Mouse (Mus musculus): ENCODE measurements at regions not wholly inside any gene's neighbourhood (a gene's known extent, or its start where the extent isn't known, plus 50 kb on each side); places are given as distances from the start of the nearest gene placed in this dataset.

- 30% methylated on average over 7 of the region's 7 CpGs for WGBS
- H3K36me3 ChIP-seq (replicated peaks): no peaks in the 10 kb centered on the region
- H3K4me3 ChIP-seq: no peak overlapping the region
- H3K27me3 ChIP-seq (replicated peaks; ENCODE audit: low read depth, poor library complexity, severe bottlenecking): no peaks in the 10 kb centered on the region
- no peaks in the 10 kb centered on the region for H3K9me3 ChIP-seq
- H3K27ac ChIP-seq (replicated peaks): no peak overlapping the region
- peak; percentile 39 for DNase-seq (ENCODE audit: low spot score)
- H3K4me1 ChIP-seq: peaks cover 16% of the 10 kb centered on the region
Observed at GRCm38 (mm10) chr12:97612373-97612772, 646.9 kb downstream of the Galc start.

Data from embryonic facial prominence, embryonic 10.5 days (tissue).